Mouse (Mus musculus): Measurements from ENCODE around the gene Arhgef19.

Gene Arhgef19

DNA sequence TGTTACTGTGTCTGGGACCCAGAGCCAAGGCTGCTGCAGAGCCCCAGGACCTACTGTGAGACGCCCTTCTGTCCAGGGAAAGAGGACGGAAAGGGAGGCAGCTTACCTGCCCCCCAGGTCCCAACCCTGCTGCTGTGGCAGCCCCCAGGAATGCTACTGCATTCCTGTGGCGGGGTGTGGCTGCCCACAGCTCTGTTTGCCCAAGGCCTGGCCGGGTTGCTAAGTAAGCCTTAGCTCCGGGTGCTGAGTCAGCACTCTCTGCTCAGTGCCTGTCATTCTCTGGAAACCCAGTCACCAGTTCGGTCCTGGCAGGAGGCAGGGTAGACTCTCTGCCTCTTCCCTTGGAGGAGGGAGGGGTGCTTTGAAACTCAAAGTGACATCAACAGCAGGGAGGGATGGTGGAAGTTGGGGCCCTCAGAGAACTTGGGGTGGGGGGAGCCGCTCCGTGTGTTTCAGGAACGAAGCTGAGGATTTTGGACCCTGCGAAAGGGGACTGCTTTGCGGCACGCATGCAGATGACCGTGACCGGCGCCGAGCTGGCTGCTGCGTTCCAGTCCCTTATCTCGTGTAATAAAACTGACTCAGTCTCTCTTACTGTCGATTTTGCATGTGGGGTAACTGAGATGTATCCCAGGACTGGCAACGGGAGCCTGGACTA, 47.7 kb downstream of the Arhgef19 start:
- no peak for DNase-seq (ENCODE audit: low read depth)

GRCm38 (mm10) chr4:141287518-141288004, 48.3 kb downstream of the Arhgef19 start:
- DNase-seq (ENCODE audit: low read depth), result no peak

GRCm38 (mm10) chr4:141288152-141288551, 48.9 kb downstream of the Arhgef19 start:
- DNase-seq (ENCODE audit: low read depth), result no peak

DNA sequence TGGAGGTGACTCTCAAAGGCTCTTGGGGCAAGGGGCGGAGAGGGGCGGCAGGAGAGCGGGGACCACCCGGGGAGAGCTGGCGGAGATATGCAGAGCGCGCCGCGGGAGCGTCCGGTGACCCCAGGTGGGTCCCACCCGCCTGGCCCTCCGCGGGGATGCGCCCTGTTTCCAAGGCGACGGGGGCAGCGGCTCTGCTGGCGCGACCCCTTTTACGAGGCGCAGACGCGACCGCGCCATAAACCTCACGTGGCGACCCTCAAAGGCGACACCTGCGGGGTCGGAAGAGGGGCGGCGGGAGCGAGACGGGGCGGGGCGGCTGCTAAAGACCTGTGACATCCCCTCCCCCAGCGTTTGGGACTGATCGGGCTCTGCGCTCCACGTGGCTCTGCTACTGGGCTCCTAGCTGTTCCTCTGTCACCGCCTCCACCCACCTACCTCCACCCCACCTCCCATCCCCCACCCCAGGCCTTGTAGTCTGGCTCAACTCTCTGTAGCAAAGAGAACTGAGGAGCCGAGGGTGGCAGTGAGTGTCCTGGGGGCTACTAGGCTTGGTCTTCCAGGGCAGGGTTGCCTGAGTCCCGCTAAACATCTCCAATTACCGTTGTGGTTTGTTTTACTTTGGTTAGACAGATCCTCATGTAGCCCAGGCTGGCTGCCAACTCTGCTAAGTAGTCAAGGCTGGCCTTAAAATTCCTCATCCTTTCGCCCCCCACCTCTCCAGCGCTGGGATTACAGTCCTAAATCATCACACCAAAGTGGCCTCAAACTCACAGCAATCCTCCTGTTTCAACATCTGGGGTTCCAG, 52.5 kb downstream of the Arhgef19 start:
- no peak for DNase-seq (ENCODE audit: low read depth)

- no peak for DNase-seq (ENCODE audit: low read depth)
These were observed 56.5 kb downstream of the Arhgef19 start for GRCm38 (mm10) chr4:141295774-141296186.

- no peak for DNase-seq (ENCODE audit: low read depth)
These were observed 58.6 kb downstream of the Arhgef19 start for GRCm38 (mm10) chr4:141297934-141298333.

DNA sequence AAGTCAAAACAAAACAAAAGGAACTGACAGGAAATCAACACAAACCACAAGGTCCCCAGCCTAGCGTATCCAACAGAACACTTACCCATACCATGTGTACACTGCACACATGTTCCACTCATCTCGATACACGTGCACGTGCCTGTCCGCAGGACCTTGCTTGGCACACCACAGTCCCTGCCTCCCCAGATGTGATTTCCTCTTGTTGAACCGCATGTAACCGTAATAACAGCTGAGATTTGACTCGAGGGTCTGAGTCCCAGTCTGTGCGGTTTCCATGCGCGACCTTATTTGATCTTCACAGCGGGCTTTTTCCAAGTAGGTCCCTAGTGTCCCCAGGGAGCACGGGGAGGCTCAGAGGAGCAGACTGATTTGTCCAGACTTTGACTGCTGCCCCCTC, 60.1 kb downstream of the Arhgef19 start:
- no peak for DNase-seq (ENCODE audit: low read depth)

DNA sequence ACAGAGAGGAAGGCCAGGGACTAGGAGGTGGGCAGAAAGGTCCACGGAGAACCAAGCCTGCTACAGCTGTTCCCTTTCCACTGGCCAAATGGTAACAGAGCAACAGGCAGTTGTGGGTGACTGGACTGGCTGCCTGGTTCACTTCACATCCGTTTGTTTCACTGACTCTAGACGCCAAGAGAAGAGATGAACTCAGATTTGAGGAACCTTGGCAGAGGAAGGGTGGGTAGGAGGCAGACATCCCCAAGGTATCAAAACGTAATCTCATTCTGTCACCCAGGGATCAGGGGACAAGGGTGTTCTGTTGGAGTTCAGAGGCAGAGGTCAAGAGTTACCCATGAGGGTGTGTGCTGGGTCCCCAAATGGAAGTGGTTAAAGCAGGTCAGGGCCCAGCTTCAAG, 60.9 kb downstream of the Arhgef19 start:
- DNase-seq (ENCODE audit: low read depth), result no peak

GRCm38 (mm10) chr4:141301116-141301553, 61.8 kb downstream of the Arhgef19 start, which contains the start of gene Epha2:
Epha2 (plus strand) TSS chr4:141301240.
- DNase-seq (ENCODE audit: low read depth), result peak; percentile 14

DNA sequence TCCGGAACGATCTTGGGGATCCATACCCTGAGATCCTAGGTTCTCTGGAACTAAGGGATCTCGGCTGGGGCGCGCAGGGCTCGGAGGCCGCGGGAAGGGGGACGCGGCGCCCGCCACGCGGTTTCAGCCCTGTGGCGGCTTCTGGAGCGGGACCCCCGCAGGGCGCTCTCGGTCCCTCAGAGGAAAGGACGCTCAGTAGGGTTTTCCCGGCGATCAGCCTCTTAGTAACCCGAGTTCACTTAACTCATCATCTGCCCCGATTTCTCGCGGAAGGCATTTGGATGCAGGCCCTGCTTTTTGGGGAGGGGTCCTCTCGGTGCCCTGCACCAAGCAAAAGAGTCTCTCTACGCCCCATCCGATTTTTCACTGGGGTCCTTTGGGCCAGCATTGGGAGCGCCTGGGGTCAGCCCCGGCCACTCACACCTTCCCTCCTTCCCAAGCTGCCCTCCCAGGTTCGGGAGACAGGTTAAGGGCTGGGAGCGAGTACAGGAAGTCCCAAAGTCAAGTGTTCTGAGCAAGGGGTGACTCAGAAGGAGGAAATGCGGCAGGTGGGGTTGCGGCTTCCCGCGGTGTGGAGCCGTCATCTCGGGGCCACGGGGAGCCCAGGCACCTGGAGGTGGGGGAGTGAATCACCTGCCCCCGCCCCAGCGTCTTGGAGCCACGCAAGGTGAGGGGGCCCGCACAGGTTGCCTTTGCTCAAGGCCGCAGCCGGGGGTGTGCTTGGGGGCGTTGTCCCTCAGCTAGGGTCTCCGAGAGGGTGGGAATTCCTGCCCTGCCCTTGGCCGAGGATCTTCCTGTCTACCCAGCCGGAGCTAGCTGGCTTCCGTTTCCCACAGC, 62.5 kb downstream of the Arhgef19 start:
- DNase-seq (ENCODE audit: low read depth), result no peak

DNA sequence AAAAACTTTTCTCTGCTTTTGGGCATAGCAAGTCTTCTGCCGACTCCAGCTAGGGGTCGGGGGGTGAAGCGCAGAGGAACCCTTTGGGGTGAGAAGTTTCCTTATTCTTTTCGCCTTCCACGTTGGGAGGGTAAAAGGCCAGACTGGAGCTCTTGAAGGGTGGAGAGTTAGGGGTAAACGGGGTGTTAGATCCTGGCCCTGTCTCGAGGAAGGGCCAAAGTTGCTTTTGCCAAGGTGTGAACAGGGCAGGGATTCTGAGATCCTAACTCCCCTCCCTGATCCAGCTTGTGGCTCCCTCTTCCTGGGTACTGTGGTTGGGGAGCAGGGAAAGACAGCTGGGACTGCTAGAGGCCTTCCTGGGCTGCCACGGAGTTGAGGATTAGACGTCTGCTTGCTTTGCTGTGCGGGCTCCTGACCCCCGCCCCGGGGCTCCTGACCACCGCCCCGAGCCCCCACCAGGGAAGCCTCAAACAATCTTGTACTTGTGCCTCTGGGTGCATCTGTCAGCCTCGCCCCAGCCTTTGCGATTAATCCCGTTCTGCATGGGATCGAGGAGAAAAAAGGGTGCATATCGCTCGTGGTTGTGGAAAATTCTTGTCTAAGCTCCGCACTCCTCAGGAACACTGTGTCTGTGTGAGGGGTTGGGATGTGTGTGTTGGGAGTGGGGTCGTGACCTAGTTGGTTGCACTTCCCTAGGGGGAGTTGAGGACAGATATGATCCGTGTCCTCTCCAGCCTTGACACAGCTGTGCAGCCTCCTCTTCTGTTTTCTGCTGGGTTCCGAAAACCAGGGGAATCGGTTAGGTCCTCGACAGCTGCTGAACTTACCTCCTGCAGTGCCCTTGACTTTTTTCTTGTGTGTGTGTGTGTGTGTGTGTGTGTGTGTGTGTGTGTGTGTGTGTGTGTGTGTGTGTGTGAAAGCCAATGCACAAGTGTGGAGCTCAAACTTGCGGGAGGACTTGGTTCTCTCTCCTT, 63.4 kb downstream of the Arhgef19 start:
- DNase-seq (ENCODE audit: low read depth), result no peak

DNA sequence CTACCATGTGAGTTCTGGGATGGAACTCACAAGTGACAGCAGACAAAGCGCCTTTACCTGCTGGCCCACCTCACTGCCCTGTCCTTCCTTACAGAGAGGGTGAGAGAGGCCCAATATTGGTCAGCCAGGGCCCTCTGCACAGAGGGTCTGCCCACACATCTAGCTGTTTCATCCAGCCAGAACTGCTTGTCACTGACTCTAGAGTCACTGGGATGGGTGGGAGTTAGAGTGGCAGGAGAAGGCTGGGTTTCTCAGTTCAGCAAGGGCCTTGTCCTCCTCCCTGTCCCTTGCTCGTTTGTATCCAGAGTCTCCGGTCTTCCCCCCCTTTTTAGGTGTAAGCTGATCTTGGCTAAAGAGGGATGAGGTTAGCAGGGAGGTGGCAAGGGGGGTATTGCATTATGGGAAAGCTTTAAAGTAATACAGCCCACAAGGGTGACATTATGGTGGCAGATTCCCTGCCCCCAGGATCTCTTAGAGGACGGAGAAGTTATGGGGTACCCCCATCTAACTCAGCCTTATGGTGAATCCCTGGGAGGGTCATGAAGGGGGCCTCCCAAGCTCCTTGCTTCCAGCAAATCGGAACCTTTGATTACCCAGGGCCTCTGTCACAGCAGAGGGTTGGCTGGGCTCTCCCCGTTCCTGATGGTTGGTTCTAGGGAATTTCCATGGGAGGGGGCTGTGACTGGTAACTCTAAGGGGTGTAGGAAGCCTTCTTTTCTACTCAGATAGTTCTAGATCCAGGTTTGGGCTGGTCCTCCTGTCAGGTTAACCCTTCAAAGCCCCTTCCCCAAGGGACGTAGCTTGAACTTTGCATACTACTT, 64.3 kb downstream of the Arhgef19 start:
- no peak for DNase-seq (ENCODE audit: low read depth)

GRCm38 (mm10) chr4:141304223-141304611, 64.9 kb downstream of the Arhgef19 start:
- DNase-seq (ENCODE audit: low read depth), result no peak

- DNase-seq (ENCODE audit: low read depth), result no peak
These were observed 66.8 kb downstream of the Arhgef19 start for GRCm38 (mm10) chr4:141306057-141306456.
